Mouse (Mus musculus) lung, embryonic 15.5 days (tissue): ENCODE results near the gene Naa60. TPM values are rescaled to one million over a fixed set of nuclear protein-coding genes. Genes with fewer than 3 reads are reported as not detected.
"Not testable (repeated sequence)": the region's sequence is repeated elsewhere in the genome, so short reads cannot be mapped to it uniquely, and the experiment has no call there.

ENCODE experiments used
- ATAC-seq: fragments of 200-750 bp; cut with Nextera tagmentation; 2 replicates; pipeline ENCODE4 v1.8.0; 2017; ENCODE audit warnings: moderate number of reproducible peaks, borderline replicate concordance; ENCODE audit not compliant: low FRiP score, low TSS enrichment; ENCODE audit errors: extremely low read depth
- H3K27ac ChIP-seq: fragments of 300-500 bp; sonication (generic); 2 replicates; pipeline ENCODE4 v1.5.1; 2015; ENCODE audit warnings: moderate library complexity, mild to moderate bottlenecking, inconsistent platforms
- H3K27me3 ChIP-seq: fragments of 300-500 bp; sonication (generic); 2 replicates; pipeline ENCODE4 v1.6.1; 2015; ENCODE audit warnings: inconsistent platforms
- H3K36me3 ChIP-seq: fragments of 300-500 bp; sonication (generic); 2 replicates; pipeline ENCODE4 v1.6.1; 2015; ENCODE audit warnings: inconsistent platforms
- H3K4me1 ChIP-seq: fragments of 300-500 bp; sonication (generic); 2 replicates; pipeline ENCODE4 v1.6.1; 2015; ENCODE audit warnings: inconsistent platforms
- H3K4me2 ChIP-seq: fragments of 300-500 bp; sonication (generic); 2 replicates; pipeline ENCODE4 v1.6.1; 2015; ENCODE audit warnings: inconsistent platforms, mild to moderate bottlenecking, moderate library complexity
- H3K4me3 ChIP-seq: fragments of 300-500 bp; sonication (generic); 2 replicates; pipeline ENCODE4 v1.5.1; 2015; ENCODE audit warnings: mild to moderate bottlenecking, inconsistent platforms
- H3K9ac ChIP-seq: fragments of 300-500 bp; sonication (generic); 2 replicates; pipeline ENCODE4 v1.6.1; 2015; ENCODE audit warnings: inconsistent platforms
- H3K9me3 ChIP-seq: fragments of 300-500 bp; sonication (generic); 2 replicates; pipeline ENCODE4 v1.6.1; 2016; ENCODE audit warnings: inconsistent platforms
- WGBS: fragments of 180-500 bp; shearing (Covaris S2); methylation state at CpG from one replicate; pipeline ENCODE4 v1.1.7; 2015; 5-methylcytosine and 5-hydroxymethylcytosine counted together
- polyA plus RNA-seq: library from polyadenylated mRNA; unstranded; fragments of >200 nt; fragmentation: Nextera tagmentation; extraction: Ambion mirVana; gene quantifications from 2 replicates; pipeline ENCODE4 v1.2.1, GENCODE M21; 2015

Gene Naa60
- polyA plus RNA-seq, 1 experiment from 2014 or later, result 49.7 TPM

DNA sequence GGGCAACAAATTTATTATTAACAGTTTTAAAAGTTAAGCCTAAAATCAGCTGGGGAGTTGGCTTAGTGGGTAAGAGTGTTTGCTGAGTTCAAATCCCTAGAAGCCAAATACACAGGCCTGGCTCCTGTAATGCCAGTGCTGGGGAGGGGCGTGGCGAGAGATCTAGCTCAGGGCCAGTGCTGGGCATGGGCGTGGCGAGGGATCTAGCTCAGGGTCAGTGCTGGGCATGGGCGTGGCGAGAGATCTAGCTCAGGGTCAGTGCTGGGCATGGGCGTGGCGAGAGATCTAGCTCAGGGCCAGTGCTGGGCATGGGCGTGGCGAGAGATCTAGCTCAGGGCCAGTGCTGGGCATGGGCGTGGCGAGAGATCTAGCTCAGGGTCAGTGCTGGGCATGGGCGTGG lies 20.9 kb upstream of the Naa60 start:
- not testable (repeated sequence) for H3K4me2 ChIP-seq
- WGBS, result 85% methylated on average over 13 of the region's 13 CpGs

DNA sequence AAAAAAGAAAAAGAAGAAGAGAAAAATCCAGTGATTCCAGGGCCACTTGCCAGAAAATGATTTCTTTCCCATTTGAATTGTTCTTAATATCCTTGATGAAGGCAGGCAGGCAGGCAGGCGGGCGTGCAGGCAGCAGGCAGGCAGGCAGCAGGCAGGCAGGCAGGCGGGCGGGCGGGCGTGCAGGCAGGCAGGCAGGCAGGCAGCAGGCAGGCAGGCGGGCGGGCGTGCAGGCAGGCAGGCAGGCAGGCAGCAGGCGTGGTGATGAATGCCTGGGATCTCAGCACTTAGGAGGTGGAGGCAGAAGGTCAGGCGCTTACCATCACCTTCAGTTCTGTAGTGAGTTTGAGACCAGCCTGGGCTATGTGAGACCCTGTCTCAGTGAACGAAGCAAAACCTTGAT lies 19.6 kb upstream of the Naa60 start:
- H3K9ac ChIP-seq, result no peak overlapping the region
- 33% methylated on average over 12 of the region's 12 CpGs for WGBS
- H3K4me2 ChIP-seq, result no peak overlapping the region
- H3K36me3 ChIP-seq, result no peaks in the 10 kb centered on the region
- no peaks in the 10 kb centered on the region for H3K9me3 ChIP-seq
- no peak for ATAC-seq
- H3K4me1 ChIP-seq, result 0 out of 2 replicates have a peak, but pooled peaks cover 2% of the 10 kb centered on the region
- H3K27ac ChIP-seq, result no peak overlapping the region
- H3K4me3 ChIP-seq, result no peak overlapping the region
- no peaks in the 10 kb centered on the region for H3K27me3 ChIP-seq

More for the DNA sequence above, 20.9 kb upstream of the Naa60 start:
- H3K9ac ChIP-seq, H3K27me3 ChIP-seq, H3K27ac ChIP-seq, H3K4me1 ChIP-seq, H3K36me3 ChIP-seq, H3K4me3 ChIP-seq, H3K9me3 ChIP-seq, ATAC-seq: not testable (repeated sequence)

GRCm38 (mm10) chr16:3854437-3855182 lies 17.6 kb upstream of the Naa60 start:
- Histone ChIP-seq H3K9ac (no peak overlapping the region), H3K27ac (no peak overlapping the region), H3K4me2 (no peak overlapping the region), H3K4me3 (no peak overlapping the region), H3K4me1 (no peaks in the 10 kb centered on the region), H3K36me3 (no peaks in the 10 kb centered on the region), H3K27me3 (no peaks in the 10 kb centered on the region), H3K9me3 (no peaks in the 10 kb centered on the region)
- ATAC-seq, result no peak
- 67% methylated on average over 11 of the region's 11 CpGs for WGBS

GRCm38 (mm10) chr16:3855776-3856175 lies 16.4 kb upstream of the Naa60 start:
- no peak for ATAC-seq
- no peaks in the 10 kb centered on the region for H3K27me3 ChIP-seq
- H3K27ac ChIP-seq, result no peak overlapping the region
- H3K9me3 ChIP-seq, result no peaks in the 10 kb centered on the region
- no peak overlapping the region for H3K4me3 ChIP-seq
- no peak overlapping the region for H3K4me2 ChIP-seq
- 60% methylated on average over 1 of the region's 1 CpGs for WGBS
- H3K4me1 ChIP-seq, result no peaks in the 10 kb centered on the region
- 0 out of 2 replicates have a peak, but pooled peaks cover 1% of the 10 kb centered on the region for H3K36me3 ChIP-seq
- H3K9ac ChIP-seq, result no peak overlapping the region

DNA sequence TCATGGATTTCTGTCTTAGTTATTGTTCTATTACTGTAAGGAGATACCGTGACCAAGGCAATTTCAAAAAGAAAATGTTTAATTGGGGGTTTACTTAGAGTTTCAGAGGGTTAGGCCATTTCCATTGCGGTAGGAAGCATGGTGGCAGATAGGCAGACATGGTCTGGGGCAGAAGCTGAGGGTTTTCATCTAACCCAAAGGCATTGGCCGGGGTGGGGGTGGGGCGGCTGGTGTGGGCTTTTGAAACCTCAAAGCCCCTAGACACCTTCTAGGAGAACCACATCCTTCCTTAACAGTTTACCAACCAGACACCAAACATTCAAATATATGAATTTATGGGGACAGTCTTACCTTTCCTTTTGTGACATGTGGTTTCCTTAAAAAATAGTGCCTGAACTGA lies 12.9 kb upstream of the Naa60 start:
- Histone ChIP-seq H3K4me1 (no peaks in the 10 kb centered on the region), H3K9me3 (no peaks in the 10 kb centered on the region), H3K27ac (no peak overlapping the region), H3K9ac (no peak overlapping the region), H3K36me3 (peaks cover 13% of the 10 kb centered on the region), H3K4me2 (no peak overlapping the region), H3K27me3 (no peaks in the 10 kb centered on the region), H3K4me3 (no peak overlapping the region)
- no peak for ATAC-seq
- WGBS, result 81% methylated on average over 4 of the region's 4 CpGs

- peak overlapping the region; percentile 58 for H3K9ac ChIP-seq
- 0 out of 2 replicates have a peak, but pooled peaks cover 5% of the 10 kb centered on the region for H3K36me3 ChIP-seq
- no peaks in the 10 kb centered on the region for H3K9me3 ChIP-seq
- peak; percentile 11; the same call in 1 of the 2 replicates for ATAC-seq
- WGBS, result 2% methylated on average over 16 of the region's 16 CpGs
- peak overlapping the region; percentile 59 for H3K4me3 ChIP-seq
- peak overlapping the region; percentile 35; the same call in 1 of the 2 replicates for H3K27ac ChIP-seq
- no peaks in the 10 kb centered on the region for H3K27me3 ChIP-seq
- H3K4me1 ChIP-seq, result peaks cover 8% of the 10 kb centered on the region; the same call in 1 of the 2 replicates
- peak overlapping the region; percentile 90 for H3K4me2 ChIP-seq
Observed at GRCm38 (mm10) chr16:3871815-3872214, 360 bp upstream of the Naa60 start.

GRCm38 (mm10) chr16:3876346-3876745 lies 4.2 kb downstream of the Naa60 start:
- Histone ChIP-seq H3K36me3 (peaks cover 4% of the 10 kb centered on the region; the same call in 1 of the 2 replicates), H3K27ac (no peak overlapping the region), H3K4me1 (peaks cover 6% of the 10 kb centered on the region; the same call in 1 of the 2 replicates), H3K4me3 (no peak overlapping the region), H3K9ac (no peak overlapping the region), H3K27me3 (no peaks in the 10 kb centered on the region), H3K4me2 (no peak overlapping the region), H3K9me3 (no peaks in the 10 kb centered on the region)
- no peak for ATAC-seq
- WGBS, result 93% methylated on average over 4 of the region's 4 CpGs

- Histone ChIP-seq H3K4me1 (peaks cover 10% of the 10 kb centered on the region), H3K27ac (peak within 1 kb of the TSS; percentile 94), H3K4me3 (peak within 1 kb of the TSS; percentile 75), H3K9ac (peak within 1 kb of the TSS; percentile 84), H3K27me3 (no peaks in the 10 kb centered on the region), H3K4me2 (peak within 1 kb of the TSS; percentile 63), H3K9me3 (no peaks in the 10 kb centered on the region), H3K36me3 (no peaks in the 10 kb centered on the region)
- under 1% methylated on average over 75 of the region's 88 CpGs for whole genome bisulfite sequencing
- peak; percentile 100 for ATAC-seq
Observed at GRCm38 (mm10) chr16:3884201-3885064, 12.3 kb downstream of the Naa60 start, which contains the start of the genes Zfp597 and Gm20695. TSS of gene Zfp597 (minus strand) at chr16:3884561. TSS of gene Gm20695 (plus strand) at chr16:3884648.

DNA sequence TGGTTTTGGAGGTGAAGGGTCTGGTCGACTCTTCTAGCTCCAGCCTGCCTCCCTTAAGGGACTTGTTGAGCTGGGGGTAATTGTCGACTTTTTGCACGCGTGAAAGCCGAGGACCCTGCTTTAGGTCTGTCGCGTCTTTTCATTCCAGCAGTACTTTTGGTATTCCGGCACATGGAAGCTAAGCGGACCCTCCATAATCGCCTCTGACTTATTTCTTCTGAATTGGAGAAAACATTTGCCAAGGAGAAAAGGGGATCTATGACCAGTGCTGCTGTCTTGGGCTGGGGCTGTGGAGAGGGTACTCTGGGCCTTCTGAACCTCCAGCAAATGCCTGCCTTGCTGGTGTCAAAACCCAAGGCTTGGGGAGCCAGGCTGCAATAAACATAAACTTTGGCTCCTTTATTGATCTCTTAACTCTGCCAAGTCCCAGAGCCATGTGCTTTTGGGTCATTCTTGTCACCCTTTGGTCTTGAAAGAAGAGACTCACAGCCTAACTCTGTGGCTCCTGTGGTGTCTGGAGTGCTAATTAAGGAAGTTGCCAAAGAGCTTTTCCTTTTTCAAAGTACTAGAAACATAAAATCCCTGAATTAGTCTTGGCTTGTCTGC lies 13.0 kb downstream of the Naa60 start:
- Histone ChIP-seq H3K4me2 (peak overlapping the region; percentile 63), H3K36me3 (no peaks in the 10 kb centered on the region), H3K4me1 (peaks cover 10% of the 10 kb centered on the region), H3K9ac (peak overlapping the region; percentile 80), H3K27ac (peak overlapping the region; percentile 94), H3K9me3 (no peaks in the 10 kb centered on the region), H3K4me3 (peak overlapping the region; percentile 75), H3K27me3 (no peaks in the 10 kb centered on the region)
- ATAC-seq, result peak; percentile 3; the same call in 1 of the 2 replicates
- 2% methylated on average over 10 of the region's 10 CpGs for WGBS

DNA sequence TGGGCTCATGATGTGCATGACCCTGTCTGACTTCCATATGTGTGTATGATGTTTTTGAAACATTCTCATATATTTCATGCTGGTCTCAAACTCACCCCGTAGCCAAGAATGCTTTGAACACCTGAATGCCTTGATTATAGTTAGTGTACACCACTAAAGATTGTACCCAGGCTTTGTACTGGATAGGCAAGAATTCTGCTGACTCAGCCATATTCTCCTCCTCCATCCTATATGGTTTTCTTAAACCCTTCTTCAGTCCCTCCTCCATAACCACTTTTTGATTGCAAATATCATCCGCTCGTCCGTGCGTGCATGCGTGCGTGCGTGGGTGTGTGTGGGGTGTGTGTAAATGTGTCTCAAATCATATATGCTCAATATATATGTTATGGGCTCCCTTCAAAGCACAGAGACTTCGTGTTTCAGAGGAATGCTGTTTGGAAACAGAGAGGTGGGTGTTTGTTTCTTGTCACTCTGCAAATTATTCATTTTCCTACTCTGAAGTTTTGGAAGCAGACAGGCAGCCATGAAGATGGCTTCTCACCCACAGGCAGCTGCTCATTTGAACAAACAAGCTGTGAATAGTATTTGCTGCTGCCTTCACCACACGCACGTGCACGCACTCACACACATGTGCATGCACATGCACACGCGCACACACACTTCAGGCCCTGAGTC lies 19.6 kb downstream of the Naa60 start:
- no peak overlapping the region for H3K4me2 ChIP-seq
- no peak for ATAC-seq
- no peaks in the 10 kb centered on the region for H3K4me1 ChIP-seq
- 90% methylated on average over 14 of the region's 14 CpGs for WGBS
- H3K9ac ChIP-seq, result no peak overlapping the region
- no peak overlapping the region for H3K4me3 ChIP-seq
- no peaks in the 10 kb centered on the region for H3K27me3 ChIP-seq
- H3K36me3 ChIP-seq, result peaks cover 8% of the 10 kb centered on the region; the same call in 1 of the 2 replicates
- H3K27ac ChIP-seq, result no peak overlapping the region
- no peaks in the 10 kb centered on the region for H3K9me3 ChIP-seq

GRCm38 (mm10) chr16:3893739-3894138 lies 21.6 kb downstream of the Naa60 start:
- Histone ChIP-seq H3K27me3 (no peaks in the 10 kb centered on the region), H3K4me1 (no peaks in the 10 kb centered on the region), H3K27ac (no peak overlapping the region), H3K4me2 (no peak overlapping the region), H3K4me3 (no peak overlapping the region), H3K36me3 (peaks cover 22% of the 10 kb centered on the region), H3K9me3 (no peaks in the 10 kb centered on the region), H3K9ac (no peak overlapping the region)
- 48% methylated on average over 3 of the region's 3 CpGs for WGBS
- ATAC-seq, result no peak
